Mouse (Mus musculus): ENCODE measurements at regions not wholly inside any gene's neighbourhood (a gene's known extent, or its start where the extent isn't known, plus 50 kb on each side); places are given as distances from the start of the nearest gene placed in this dataset.
"Not testable (repeated sequence)": the region's sequence is repeated elsewhere in the genome, so short reads cannot be mapped to it uniquely, and the experiment has no call there.

DNA sequence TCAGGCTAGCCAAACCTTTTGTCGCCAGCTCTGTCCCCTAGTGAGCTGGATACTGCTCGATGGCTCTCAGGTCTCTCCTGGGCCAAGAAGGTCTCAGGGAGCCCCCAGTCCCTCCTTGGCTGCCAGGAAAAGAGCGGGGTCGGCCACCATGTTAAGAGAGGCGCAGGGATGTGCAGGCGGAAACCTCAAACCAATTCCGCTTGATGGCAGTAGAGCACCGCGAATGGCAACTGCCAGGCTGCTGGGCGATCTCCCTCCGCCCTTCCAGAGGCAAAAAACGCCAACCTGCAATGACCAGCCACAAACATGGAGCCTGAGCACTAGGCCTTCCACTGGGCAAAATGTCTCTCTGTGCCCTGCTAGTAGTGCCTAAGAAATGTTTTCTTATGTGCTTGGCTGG, 145.2 kb downstream of the Pls3 start:
- TF ChIP-seq CTCF (IDR thresholded peaks at IDR 0.05; ENCODE audit: low read depth, low read length); POLR2A (IDR thresholded peaks at IDR 0.05; ENCODE audit: borderline replicate concordance, low read depth, low read length): not testable (repeated sequence)
